Mouse (Mus musculus): ENCODE results near the gene Csf2rb2.
A peak's percentile ranks its signal among the peaks of the same experiment; 100 is the strongest.
"Not testable (repeated sequence)": the region's sequence is repeated elsewhere in the genome, so short reads cannot be mapped to it uniquely, and the experiment has no call there.

The Csf2rb2 gene

DNA sequence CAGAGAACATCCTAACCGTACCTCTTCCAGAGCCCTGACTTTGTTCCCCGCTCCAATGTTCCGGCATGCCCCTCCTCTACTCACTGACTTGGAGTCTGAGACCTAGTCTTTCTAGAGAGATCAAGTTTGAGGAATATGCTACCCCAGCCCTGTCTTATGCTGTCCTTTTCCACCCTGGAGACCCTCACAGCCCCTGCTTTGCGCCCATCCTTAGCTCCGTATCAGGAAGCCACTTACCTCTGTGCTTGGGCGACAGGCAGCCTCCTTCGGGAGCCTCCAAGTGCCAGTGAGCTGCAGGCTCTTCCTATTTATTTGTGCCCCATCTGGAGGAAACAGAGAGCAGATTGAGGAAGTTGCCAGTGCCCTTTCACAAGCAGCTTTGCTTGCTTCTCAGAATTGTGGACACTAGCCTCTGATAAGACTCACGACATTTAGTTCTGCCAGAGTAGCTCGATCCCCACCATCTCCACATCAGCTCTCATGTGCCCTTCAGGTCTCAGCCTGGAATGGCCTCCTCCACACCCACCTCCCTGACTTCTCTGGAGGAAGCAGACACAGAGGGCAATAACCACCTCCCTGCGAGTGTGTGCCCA lies at the start of gene Csf2rb2:
Csf2rb2 (minus strand) TSS at position 381 of the 593 bp plus-strand sequence.
- DNase-seq (ENCODE audit: low spot score in 2 of 2): no peak

- peak in 1 of 2 experiments; percentile 42 for DNase-seq (ENCODE audit: low spot score in 2 of 2)
These were observed 49.4 kb upstream of the Csf2rb2 start for GRCm38 (mm10) chr15:78354958-78355357.

GRCm38 (mm10) chr15:78351586-78352165 lies 46.2 kb upstream of the Csf2rb2 start:
- no peak for DNase-seq (ENCODE audit: low spot score in 2 of 2)

DNA sequence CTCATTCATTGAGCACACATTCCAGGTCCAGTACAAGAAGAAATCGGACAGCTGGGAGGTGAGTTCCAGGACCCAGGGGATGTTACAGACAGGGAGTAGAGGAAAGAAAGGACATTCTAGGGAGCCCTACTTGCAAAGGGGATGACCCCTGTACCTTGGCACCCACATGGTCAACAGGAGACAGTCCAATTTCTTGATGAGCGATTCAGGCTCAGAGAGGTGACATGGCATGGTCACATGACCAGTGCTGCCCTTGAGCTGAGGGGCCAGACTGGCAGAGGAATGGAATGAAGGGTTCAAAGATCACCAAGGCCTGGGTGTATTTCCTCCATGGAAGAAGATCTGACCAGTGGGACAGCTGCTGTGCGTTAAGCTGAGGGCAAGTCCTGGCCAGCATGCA lies 39.0 kb upstream of the Csf2rb2 start:
- no peak for DNase-seq (ENCODE audit: low spot score in 2 of 2)

- DNase-seq (ENCODE audit: low spot score in 2 of 2): no peak
These were observed 38.2 kb upstream of the Csf2rb2 start for GRCm38 (mm10) chr15:78343683-78344082.

DNA sequence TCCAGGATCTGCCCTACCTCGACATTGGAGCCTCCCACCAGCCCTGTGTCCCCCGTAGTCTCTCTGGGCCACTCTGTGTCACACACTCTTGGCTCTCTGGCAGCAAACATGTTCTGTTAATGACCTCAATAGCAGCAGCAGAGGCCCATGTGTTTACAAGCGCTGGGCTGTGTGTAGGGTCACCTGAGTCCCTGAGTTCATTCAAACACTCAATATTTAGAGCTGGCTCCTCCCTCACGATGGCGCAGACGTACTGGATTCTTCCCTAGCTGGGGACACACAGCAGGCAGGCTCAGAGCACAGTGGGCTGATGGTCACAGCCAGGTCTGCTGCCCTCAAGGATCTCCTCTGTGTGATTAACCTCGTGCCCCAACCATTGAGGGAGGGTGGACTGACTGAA lies 35.4 kb upstream of the Csf2rb2 start:
- DNase-seq (ENCODE audit: low spot score in 2 of 2): not testable (repeated sequence)

- DNase-seq (ENCODE audit: low spot score in 2 of 2): peak; percentile 54 to 72
These were observed 34.3 kb upstream of the Csf2rb2 start for GRCm38 (mm10) chr15:78339627-78340423.

DNA sequence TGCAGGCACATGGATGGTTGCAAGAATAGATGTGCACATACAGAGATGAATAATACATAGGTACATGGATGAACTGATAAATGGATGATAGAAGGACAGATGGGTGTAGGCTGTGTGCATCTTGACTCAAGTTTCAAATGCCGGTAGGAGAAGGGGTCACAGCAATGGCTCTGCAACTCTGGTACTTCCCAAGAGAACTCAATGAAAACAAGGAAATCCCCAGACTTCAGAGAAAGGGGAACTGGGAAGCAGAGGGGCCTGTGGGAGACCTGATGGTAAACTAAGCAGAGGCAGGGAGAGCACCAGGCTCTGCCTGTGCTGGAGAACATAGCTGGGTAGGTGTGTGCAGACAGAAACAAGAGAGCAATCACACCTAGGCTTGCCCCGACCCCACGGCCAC lies 28.9 kb upstream of the Csf2rb2 start:
- no peak for DNase-seq (ENCODE audit: low spot score in 2 of 2)

- no peak for DNase-seq (ENCODE audit: low spot score in 2 of 2)
These were observed 27.5 kb upstream of the Csf2rb2 start for GRCm38 (mm10) chr15:78332981-78333380.

GRCm38 (mm10) chr15:78331523-78332340 lies 26.2 kb upstream of the Csf2rb2 start:
- DNase-seq (ENCODE audit: low spot score in 2 of 2): no peak

GRCm38 (mm10) chr15:78330706-78331105 lies 25.2 kb upstream of the Csf2rb2 start:
- no peak for DNase-seq (ENCODE audit: low spot score in 2 of 2)

- DNase-seq (ENCODE audit: low spot score in 2 of 2): not testable (repeated sequence)
These were observed 24.5 kb upstream of the Csf2rb2 start for GRCm38 (mm10) chr15:78329972-78330371.

GRCm38 (mm10) chr15:78328520-78329097 lies 23.1 kb upstream of the Csf2rb2 start:
- DNase-seq (ENCODE audit: low spot score in 2 of 2): no peak

GRCm38 (mm10) chr15:78327753-78328341 lies 22.3 kb upstream of the Csf2rb2 start:
- not testable (repeated sequence) for DNase-seq (ENCODE audit: low spot score in 2 of 2)

DNA sequence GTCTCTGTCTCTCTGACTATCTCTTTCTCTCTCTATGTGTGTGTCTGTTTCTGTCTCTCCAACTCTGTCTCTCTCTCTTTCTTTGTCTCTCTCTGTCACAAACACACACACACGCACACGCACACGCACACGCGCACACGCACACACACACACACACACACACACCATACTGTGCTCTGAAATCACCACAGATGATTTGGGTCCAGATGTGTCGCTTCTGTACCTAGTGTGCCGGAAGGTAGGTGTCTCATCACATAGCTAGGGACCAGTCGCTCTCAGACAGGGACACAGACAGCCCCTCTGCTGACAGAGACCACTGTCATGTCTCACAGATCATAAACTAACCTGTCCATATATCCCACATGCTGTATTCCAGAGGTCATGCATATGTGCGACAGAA lies 21.2 kb upstream of the Csf2rb2 start:
- no peak for DNase-seq (ENCODE audit: low spot score in 2 of 2)

DNA sequence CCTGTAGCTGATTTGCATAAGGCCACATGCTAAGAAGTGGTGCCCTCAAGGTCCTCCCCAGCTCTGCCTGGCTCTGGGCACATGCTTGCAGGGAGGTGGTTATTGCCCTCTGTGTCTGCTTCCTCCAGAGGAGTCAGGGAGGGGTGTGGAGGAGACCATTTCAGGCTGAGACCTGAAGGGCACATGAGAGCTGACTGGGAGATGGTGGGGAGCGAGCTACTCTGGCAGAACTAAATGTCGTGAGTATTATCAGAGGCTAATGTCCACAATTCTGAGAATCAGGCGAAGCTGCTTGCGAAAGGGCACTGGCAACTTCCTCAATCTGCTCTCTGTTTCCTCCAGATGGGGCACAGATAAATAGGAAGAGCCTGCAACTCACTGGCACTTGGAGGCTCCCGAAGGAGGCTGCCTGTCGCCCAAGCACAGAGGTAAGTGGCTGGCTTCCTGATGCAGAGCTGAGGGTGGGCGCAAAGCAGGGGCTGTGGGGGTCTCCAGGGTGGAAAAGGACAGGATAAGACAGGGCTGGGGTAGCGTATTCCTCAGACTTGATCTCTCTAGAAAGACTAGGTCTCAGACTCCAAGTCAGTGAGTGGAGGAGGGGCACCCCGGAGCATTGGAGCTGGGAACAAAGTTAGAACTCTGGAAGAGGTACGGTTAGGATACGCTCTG lies 20.3 kb upstream of the Csf2rb2 start, which contains the start of gene Csf2rb:
Csf2rb (plus strand) TSS at position 82 of the 669 bp plus-strand sequence.
- DNase-seq (ENCODE audit: low spot score in 2 of 2): peak; percentile 34 to 68

GRCm38 (mm10) chr15:78324294-78324693 lies 18.8 kb upstream of the Csf2rb2 start:
- no peak for DNase-seq (ENCODE audit: low spot score in 2 of 2)

DNA sequence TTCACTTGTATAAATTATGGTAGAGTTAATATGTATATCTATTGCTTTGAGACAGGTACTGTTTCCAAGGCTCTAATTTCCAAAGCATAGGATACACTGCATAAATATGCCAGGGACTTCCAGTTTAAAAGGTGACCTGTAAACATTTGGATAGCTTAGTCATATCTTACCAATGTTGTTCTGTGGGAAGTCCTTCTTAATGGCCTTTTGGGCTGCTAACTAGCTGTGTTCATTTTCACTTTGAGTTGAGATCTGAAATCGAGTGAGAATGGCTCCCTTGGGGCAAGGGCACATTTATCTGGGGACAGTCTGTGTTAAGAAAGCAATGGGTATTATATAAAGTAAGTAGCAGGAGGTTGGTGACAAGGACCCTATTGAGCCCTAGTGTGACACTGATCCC lies 17.8 kb upstream of the Csf2rb2 start:
- no peak for DNase-seq (ENCODE audit: low spot score in 2 of 2)

GRCm38 (mm10) chr15:78320825-78321496 lies 15.4 kb upstream of the Csf2rb2 start:
- peak; percentile 72 to 84 for DNase-seq (ENCODE audit: low spot score in 2 of 2)

Measured in spleen, postnatal 4 days (tissue).